Mouse (Mus musculus) MEL (cell line): Measurements from ENCODE around the gene Smn1. TPM values are rescaled to one million over a fixed set of nuclear protein-coding genes. Genes with fewer than 3 reads are reported as not detected.
"Not testable (repeated sequence)": the region's sequence is repeated elsewhere in the genome, so short reads cannot be mapped to it uniquely, and the experiment has no call there.

Source experiments
- DNase-seq: peaks from one replicate; pipeline ENCODE4 v3.0.0; 2011; ENCODE audit warnings: low read depth, low spot score
- H3K27ac ChIP-seq: 2 replicates; pipeline ENCODE4 v1.5.1; 2012; ENCODE audit warnings: low read depth, mild to moderate bottlenecking, control low read depth, low read length, moderate library complexity; ENCODE audit not compliant: control insufficient read depth
- H3K27me3 ChIP-seq, 2 experiments: fragments of 150-350 bp in 1 of 2; sonication (generic) in 1 of 2; 2 replicates each; pipeline ENCODE4 v1.6.1; 2012; ENCODE audit warnings: low read length in 2 of 2, mild to moderate bottlenecking in 2 of 2, improper control_type of control experiment in 1 of 2, moderate library complexity in 1 of 2; ENCODE audit not compliant: insufficient read depth in 2 of 2, control insufficient read depth in 1 of 2
- H3K36me3 ChIP-seq, 2 experiments: 2 replicates each; pipeline ENCODE4 v1.6.1; 2012 to 2014; ENCODE audit warnings: low read length in 2 of 2, improper control_type of control experiment in 1 of 2, inconsistent platforms in 1 of 2, mild to moderate bottlenecking in 1 of 2; ENCODE audit not compliant: insufficient read depth in 2 of 2, control insufficient read depth in 1 of 2
- H3K4me1 ChIP-seq, 2 experiments: fragments of 150-350 bp in 1 of 2; sonication (generic) in 1 of 2; 2 replicates each; pipeline ENCODE4 v1.6.1; 2012; ENCODE audit warnings: low read length in 2 of 2, improper control_type of control experiment in 1 of 2, mild to moderate bottlenecking in 1 of 2; ENCODE audit not compliant: insufficient read depth in 2 of 2, control insufficient read depth in 1 of 2
- H3K4me3 ChIP-seq, 2 experiments: fragments of 150-350 bp in 1 of 2; sonication (generic) in 1 of 2; 2 replicates each; pipeline ENCODE4 v1.5.1; 2012; ENCODE audit warnings: low read depth in 2 of 2, low read length in 2 of 2, mild to moderate bottlenecking in 2 of 2, moderate library complexity in 2 of 2, control low read depth in 1 of 2, improper control_type of control experiment in 1 of 2; ENCODE audit not compliant: control insufficient read depth in 1 of 2, insufficient read depth in 1 of 2
- H3K79me2 ChIP-seq: 2 replicates; pipeline ENCODE4 v1.6.1; 2012; ENCODE audit warnings: mild to moderate bottlenecking, low read length, moderate library complexity; ENCODE audit not compliant: control insufficient read depth, poor library complexity, insufficient read depth
- H3K9ac ChIP-seq: 2 replicates; pipeline ENCODE4 v1.6.1; 2012; ENCODE audit warnings: low read depth, mild to moderate bottlenecking, control low read depth, low read length, moderate library complexity; ENCODE audit not compliant: control insufficient read depth, poor library complexity, severe bottlenecking
- H3K9me3 ChIP-seq: fragments of 150-350 bp; sonication (generic); replicated peaks from 2 replicates; pipeline ENCODE4 v1.6.1; 2012; ENCODE audit warnings: mild to moderate bottlenecking, low read length, improper control_type of control experiment, moderate library complexity; ENCODE audit not compliant: insufficient read depth
- polyA plus RNA-seq, 2 experiments: library from polyadenylated mRNA; stranded (reverse) in 1 of 2; unstranded in 1 of 2; fragments of >175 nt in 1 of 2; fragments of >200 nt in 1 of 2; gene quantifications; 2 replicates each; pipeline versions ENCODE4 v1.2.1 to v1.2.4; 2012; ENCODE audit warnings: low replicate concordance in 2 of 2, low read depth in 1 of 2; ENCODE audit not compliant: insufficient read length in 2 of 2, insufficient read depth in 1 of 2, missing spikeins in 1 of 2
- total RNA-seq: library from RNA; depleted of rRNA; stranded (reverse); fragments of 300-350 nt; gene quantifications from 2 replicates; pipeline ENCODE4 v1.2.3, GENCODE M21; 2012; rRNA removed

The Smn1 gene
- total and polyA plus RNA-seq, 3 experiments: 49.0 to 124 TPM; not detected in 1

DNA sequence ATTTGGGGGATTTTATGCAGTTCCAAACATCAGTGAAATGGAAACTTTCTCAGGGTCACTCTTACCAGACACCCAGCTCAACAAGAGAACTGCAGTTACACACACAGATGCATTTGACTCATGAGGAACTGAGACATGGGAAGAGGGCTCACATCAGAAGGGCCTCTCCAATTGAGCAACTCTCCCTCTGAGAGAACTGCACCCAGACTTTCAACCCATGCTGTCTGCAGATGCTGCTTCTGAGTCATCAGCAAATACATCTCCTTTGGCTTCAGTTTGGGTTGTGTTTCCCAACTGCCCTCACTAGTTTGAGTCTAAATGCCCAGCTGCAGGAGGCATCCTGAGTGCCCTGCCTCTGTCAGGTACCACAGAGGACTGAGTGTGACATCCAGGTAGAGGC, 58.5 kb downstream of the Smn1 start:
- H3K27ac ChIP-seq, H3K9ac ChIP-seq, H3K4me1 ChIP-seq, H3K9me3 ChIP-seq, H3K79me2 ChIP-seq, H3K4me3 ChIP-seq, H3K36me3 ChIP-seq, DNase-seq, H3K27me3 ChIP-seq: not testable (repeated sequence)

Other genes with a start within 250 kb of the Smn1 start
- not detected in 2 replicates for gene Cartpt, start 223.8 kb upstream of the Smn1 start, total RNA-seq
- not detected for gene Cartpt, start 223.8 kb upstream of the Smn1 start, polyA plus RNA-seq
- gene Mccc2, start 109.2 kb upstream of the Smn1 start, total RNA-seq: 20.5 and 22.6 TPM in 2 replicates
- 10 to 100 TPM in 1 of 2 experiments, not detected in 1; 28.7 TPM for gene Mccc2, start 109.2 kb upstream of the Smn1 start, polyA plus RNA-seq
- 23.3 and 27.2 TPM in 2 replicates for gene Bdp1, start 20.8 kb upstream of the Smn1 start, total RNA-seq
- 10 to 100 TPM; 19.7 to 73.2 TPM for gene Bdp1, start 20.8 kb upstream of the Smn1 start, polyA plus RNA-seq
- gene Serf1, start 16.8 kb upstream of the Smn1 start, total RNA-seq: 26.4 and 36.8 TPM in 2 replicates
- gene Serf1, start 16.8 kb upstream of the Smn1 start, polyA plus RNA-seq: 10 to 100 TPM in 1 of 2 experiments, not detected in 1; 57.6 TPM
- 2.4 and 2.5 TPM in 2 replicates for gene Naip2, start 77.2 kb downstream of the Smn1 start, total RNA-seq
- gene Naip2, start 77.2 kb downstream of the Smn1 start, polyA plus RNA-seq: 1 to 10 TPM in 1 of 2 experiments, not detected in 1; 4.0 TPM
- under 0.01 and 0.07 TPM in 2 replicates for gene Naip5, start 121.5 kb downstream of the Smn1 start, total RNA-seq
- gene Naip5, start 121.5 kb downstream of the Smn1 start, polyA plus RNA-seq: under 1 TPM in 1 of 2 experiments, not detected in 1; 0.29 TPM
- gene Naip6, start 192.8 kb downstream of the Smn1 start, total RNA-seq: 0.10 and 0.12 TPM in 2 replicates
- under 1 TPM in 1 of 2 experiments, not detected in 1; 0.78 TPM for gene Naip6, start 192.8 kb downstream of the Smn1 start, polyA plus RNA-seq